Comparison of ENCODE assay signal across 13 mouse cellular contexts in genomic region chr11:109476653-109477052, GRCm38 (mm10). TPM values are rescaled to one million over a fixed set of nuclear protein-coding genes. Genes with fewer than 3 reads are reported as not detected.
DNase-seq lines count a peak whose midpoint lies in the region; ATAC-seq and TF ChIP-seq lines count a peak whose summit lies in the region.
"Had no signal": no experiment of that assay in that cellular context is flagged by ENCODE, and none has a peak within 500 bp of the region (broad histone marks: within the 10 kb centered on the region; RNA-seq: fewer than 3 reads in every experiment).

No protein-coding gene starts in this region.

- no peak for TF ChIP-seq CTCF in liver, embryonic 14.5 days (IDR thresholded peaks at IDR 0.05; ENCODE audit: low read depth)

- H3K9me3 ChIP-seq in neural tube, embryonic 11.5 days (ENCODE audit: control insufficient read depth, low read length), result no peaks in the 10 kb centered on the region
- H3K9me3 ChIP-seq in hindbrain, embryonic 11.5 days (ENCODE audit: control insufficient read depth, low read length), result no peaks in the 10 kb centered on the region
- H3K9me3 ChIP-seq in liver, embryonic 14.5 days (ENCODE audit: control insufficient read depth, low read length), result no peaks in the 10 kb centered on the region
- H3K9me3 ChIP-seq: heart, embryonic 15.5 days; limb, embryonic 15.5 days had no signal

- TF ChIP-seq EP300 in liver, embryonic 14.5 days (IDR thresholded peaks at IDR 0.05; ENCODE audit: low read depth), result 0 out of 2 replicates have a peak, but pooled peaks have one; percentile 7

- H3K27ac ChIP-seq in neural tube, embryonic 11.5 days (ENCODE audit: low read depth, low read length), result peak overlapping the region; percentile 51; the same call in 1 of the 2 replicates
- peak overlapping the region; percentile 60 for H3K27ac ChIP-seq in hindbrain, embryonic 11.5 days (ENCODE audit: low read depth, low read length)
- H3K27ac ChIP-seq in liver, embryonic 14.5 days, result peak overlapping the region; percentile 16; the same call in 1 of the 2 replicates
- H3K27ac ChIP-seq: heart, embryonic 15.5 days; limb, embryonic 15.5 days had no signal

- no peak overlapping the region for H3K4me3 ChIP-seq in neural tube, embryonic 11.5 days (ENCODE audit: low read depth, low read length)
- no peak overlapping the region for H3K4me3 ChIP-seq in hindbrain, embryonic 11.5 days (ENCODE audit: low read depth, low read length)
- H3K4me3 ChIP-seq in liver, embryonic 14.5 days (ENCODE audit: insufficient read depth in 1 of 2, low read depth in 2 of 2, low read length in 2 of 2), result no peak overlapping the region
- H3K4me3 ChIP-seq: heart, embryonic 15.5 days; limb, embryonic 15.5 days had no signal

- H3K4me2 ChIP-seq in neural tube, embryonic 11.5 days (ENCODE audit: low read depth), result no peak overlapping the region
- no peak overlapping the region for H3K4me2 ChIP-seq in hindbrain, embryonic 11.5 days (replicated peaks; ENCODE audit: low read depth, low read length)
- H3K4me2 ChIP-seq in liver, embryonic 14.5 days (ENCODE audit: low read depth), result no peak overlapping the region
- H3K4me2 ChIP-seq: heart, embryonic 15.5 days; limb, embryonic 15.5 days had no signal

- H3K27me3 ChIP-seq in neural tube, embryonic 11.5 days (ENCODE audit: control insufficient read depth, insufficient read depth, low read length), result no peaks in the 10 kb centered on the region
- no peaks in the 10 kb centered on the region for H3K27me3 ChIP-seq in hindbrain, embryonic 11.5 days (ENCODE audit: control insufficient read depth, insufficient read depth, low read length)
- no peaks in the 10 kb centered on the region for H3K27me3 ChIP-seq in liver, embryonic 14.5 days (ENCODE audit: control insufficient read depth, insufficient read depth, low read length)

- peaks cover 12% of the 10 kb centered on the region; the same call in 1 of the 2 replicates for H3K4me1 ChIP-seq in neural tube, embryonic 11.5 days (ENCODE audit: control insufficient read depth, insufficient read depth, low read length)
- H3K4me1 ChIP-seq in hindbrain, embryonic 11.5 days (replicated peaks; ENCODE audit: control insufficient read depth, insufficient read depth, low read length), result peaks cover 4% of the 10 kb centered on the region; the same call in 1 of the 2 replicates
- H3K4me1 ChIP-seq in liver, embryonic 14.5 days (replicated peaks; ENCODE audit: control insufficient read depth in 2 of 2, insufficient read depth in 2 of 2, low read length in 1 of 2), result peaks cover 8 to 31% of the 10 kb centered on the region in 2 experiments; a peak in 3 of 4 replicates

- WGBS in neural tube, embryonic 11.5 days, result 40% methylated on average over 6 of the region's 6 CpGs
- 38% methylated on average over 6 of the region's 6 CpGs for WGBS in hindbrain, embryonic 11.5 days
- WGBS in liver, embryonic 14.5 days (ENCODE audit: insufficient replicate concordance), result 18% methylated on average over 6 of the region's 6 CpGs

- ATAC-seq in neural tube, embryonic 11.5 days (ENCODE audit: insufficient read depth, low FRiP score, low TSS enrichment), result no peak
- no peak for ATAC-seq in hindbrain, embryonic 11.5 days (ENCODE audit: low FRiP score)
- no peak for ATAC-seq in liver, embryonic 14.5 days (ENCODE audit: insufficient read depth)
- ATAC-seq: inflammation-experienced regulatory T-cells, adult 6 months had no signal

- intact Hi-C loops in left cerebral cortex, postnatal 36 days (cut with DNase I), result no loop called here

- DNase-seq in neural tube, embryonic 11.5 days (ENCODE audit: low spot score), result no peak
- DNase-seq in neural tube, embryonic 10.5 days (ENCODE audit: extremely low spot score, low spot score), result no peak
- no peak for DNase-seq in hindbrain, embryonic 11.5 days (ENCODE audit: low spot score)
- no peak for DNase-seq in liver, embryonic 14.5 days (ENCODE audit: low read depth in 3 of 3, low spot score in 3 of 3)
- DNase-seq in left cerebral cortex, postnatal 36 days (ENCODE audit: low spot score in 2 of 2), result no peak
- DNase-seq in spleen, postnatal 36 days (ENCODE audit: low spot score in 2 of 2), result no peak
- no peak for DNase-seq in heart, adult 9 months (ENCODE audit: low spot score in 2 of 2)
- DNase-seq: cerebellum, adult 9-11 months; lung, postnatal 10 days; thymus, postnatal 14 days had no signal

- H3K36me3 ChIP-seq in neural tube, embryonic 11.5 days (ENCODE audit: control insufficient read depth, insufficient read depth, low read length), result no peaks in the 10 kb centered on the region
- H3K36me3 ChIP-seq in hindbrain, embryonic 11.5 days (ENCODE audit: control insufficient read depth, insufficient read depth, low read length), result no peaks in the 10 kb centered on the region
- no peaks in the 10 kb centered on the region for H3K36me3 ChIP-seq in liver, embryonic 14.5 days (replicated peaks; ENCODE audit: control insufficient read depth, insufficient read depth, low read depth)
- H3K36me3 ChIP-seq: heart, embryonic 15.5 days; limb, embryonic 15.5 days had no signal

- H3K9ac ChIP-seq in neural tube, embryonic 11.5 days (ENCODE audit: low read length), result no peak overlapping the region
- no peak overlapping the region for H3K9ac ChIP-seq in hindbrain, embryonic 11.5 days (ENCODE audit: low read depth, low read length)
- H3K9ac ChIP-seq in liver, embryonic 14.5 days (replicated peaks), result no peak overlapping the region; the same call in 1 of the 2 replicates
- H3K9ac ChIP-seq: heart, embryonic 15.5 days; limb, embryonic 15.5 days had no signal

RNA-seq across cellular contexts. Expression of gene Slc16a6, which starts 3.3 kb away (rescaled TPM):
- 3.2 and 3.3 TPM in 2 replicates for polyA plus RNA-seq in neural tube, embryonic 11.5 days (2014; fragmentation: Nextera tagmentation; extraction: Ambion mirVana)
- polyA plus RNA-seq in hindbrain, embryonic 11.5 days (2014; fragmentation: Nextera tagmentation; extraction: Ambion mirVana), result 4.6 and 6.0 TPM in 2 replicates
- polyA plus RNA-seq in liver, embryonic 14.5 days (2012; rRNA removed), result 5.8 and 8.0 TPM in 2 replicates
- 39.0 and 39.5 TPM in 2 replicates for polyA plus RNA-seq in liver, embryonic 14.5 days (2014; fragmentation: Nextera tagmentation; extraction: Ambion mirVana)
- total RNA-seq in left cerebral cortex, postnatal 36 days (2021), result 10 to 100 TPM; 10.2 to 12.6 TPM

RNA-seq across cellular contexts. Expression of gene Arsg, which starts 3.5 kb away (rescaled TPM):
- 1.9 and 2.3 TPM in 2 replicates for polyA plus RNA-seq in neural tube, embryonic 11.5 days (2014; fragmentation: Nextera tagmentation; extraction: Ambion mirVana)
- 3.1 and 4.2 TPM in 2 replicates for polyA plus RNA-seq in hindbrain, embryonic 11.5 days (2014; fragmentation: Nextera tagmentation; extraction: Ambion mirVana)
- polyA plus RNA-seq in liver, embryonic 14.5 days (2012; rRNA removed), result 2.1 and 2.3 TPM in 2 replicates
- polyA plus RNA-seq in liver, embryonic 14.5 days (2014; fragmentation: Nextera tagmentation; extraction: Ambion mirVana), result 3.4 and 3.8 TPM in 2 replicates
- 10 to 100 TPM; 11.6 to 14.2 TPM for total RNA-seq in left cerebral cortex, postnatal 36 days (2021)

RNA-seq across cellular contexts. Expression of gene Amz2, which starts 50.9 kb away (rescaled TPM):
- polyA plus RNA-seq in neural tube, embryonic 11.5 days (2014; fragmentation: Nextera tagmentation; extraction: Ambion mirVana), result 45.2 and 46.6 TPM in 2 replicates
- 49.9 and 50.4 TPM in 2 replicates for polyA plus RNA-seq in hindbrain, embryonic 11.5 days (2014; fragmentation: Nextera tagmentation; extraction: Ambion mirVana)
- polyA plus RNA-seq in liver, embryonic 14.5 days (2012; rRNA removed), result 10.0 and 13.1 TPM in 2 replicates
- polyA plus RNA-seq in liver, embryonic 14.5 days (2014; fragmentation: Nextera tagmentation; extraction: Ambion mirVana), result 12.2 and 12.6 TPM in 2 replicates
- total RNA-seq in left cerebral cortex, postnatal 36 days (2021), result 10 to 100 TPM; 42.2 to 49.9 TPM
